Mouse (Mus musculus): Measurements from ENCODE around the gene Vav2. TPM values are rescaled to one million over a fixed set of nuclear protein-coding genes. Genes with fewer than 3 reads are reported as not detected.
A peak's percentile ranks its signal among the peaks of the same experiment; 100 is the strongest.

The Vav2 gene
- total RNA-seq, 2 experiments from 2014 or later, result 7.5 to 9.0 TPM

DNA sequence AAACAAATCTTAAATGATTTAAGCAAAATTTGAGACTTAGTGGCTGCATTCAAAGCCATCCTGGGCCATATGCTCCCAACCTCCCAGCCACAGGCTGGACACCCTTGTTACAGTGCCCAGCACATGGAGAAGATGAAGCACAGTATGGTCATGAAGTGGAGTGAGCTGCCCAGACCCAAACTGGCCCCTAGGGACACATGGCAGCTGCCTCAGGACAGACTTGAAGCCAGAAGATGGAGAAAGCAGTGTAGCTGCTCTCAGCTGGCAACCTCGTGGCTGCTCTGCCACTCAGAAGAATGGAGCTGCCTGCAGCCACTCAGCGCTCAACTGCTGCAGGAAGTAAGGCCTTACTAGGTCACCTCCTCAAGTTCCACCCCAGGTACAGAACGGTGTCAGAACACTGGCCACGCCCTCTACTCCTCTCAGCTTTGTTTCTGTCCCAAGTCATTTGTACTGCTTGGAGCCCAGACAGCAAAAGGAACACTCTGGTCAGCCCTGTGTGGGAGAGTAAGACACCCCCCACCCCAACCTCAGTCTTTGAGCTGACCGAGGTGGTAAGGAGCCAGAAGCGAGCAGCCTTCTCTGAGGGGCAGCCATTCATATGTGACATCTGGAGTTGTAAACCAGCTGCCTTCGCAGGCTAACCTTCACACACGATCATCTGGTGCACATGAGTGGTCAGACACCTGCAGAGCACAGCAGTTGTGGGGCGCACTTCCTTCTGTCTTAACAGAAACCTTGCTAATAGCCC is 130.0 kb downstream of the Vav2 start:
- no peak for ATAC-seq (replicated peaks; ENCODE audit: low FRiP score, low TSS enrichment, poor library complexity, severe bottlenecking)

DNA sequence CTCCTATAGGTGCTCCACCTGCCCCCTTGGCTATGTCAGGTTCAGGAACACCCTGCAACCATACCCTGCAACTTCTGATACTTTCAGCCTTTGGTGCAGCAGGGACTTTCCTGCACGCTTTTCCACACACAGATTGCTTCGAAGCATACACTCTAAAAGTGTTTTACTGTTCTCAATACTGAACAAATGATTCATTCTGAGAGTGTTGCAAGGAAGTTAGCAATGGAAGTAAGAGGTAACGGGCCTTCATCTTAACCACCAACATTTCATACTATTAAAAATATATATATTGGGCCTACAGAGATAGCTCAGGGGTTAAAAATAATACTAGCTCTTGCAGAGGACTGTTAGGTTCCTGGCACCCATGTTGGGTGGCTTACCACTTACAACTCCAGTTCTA is 132.1 kb downstream of the Vav2 start:
- no peak for ATAC-seq (replicated peaks; ENCODE audit: low FRiP score, low TSS enrichment, poor library complexity, severe bottlenecking)

DNA sequence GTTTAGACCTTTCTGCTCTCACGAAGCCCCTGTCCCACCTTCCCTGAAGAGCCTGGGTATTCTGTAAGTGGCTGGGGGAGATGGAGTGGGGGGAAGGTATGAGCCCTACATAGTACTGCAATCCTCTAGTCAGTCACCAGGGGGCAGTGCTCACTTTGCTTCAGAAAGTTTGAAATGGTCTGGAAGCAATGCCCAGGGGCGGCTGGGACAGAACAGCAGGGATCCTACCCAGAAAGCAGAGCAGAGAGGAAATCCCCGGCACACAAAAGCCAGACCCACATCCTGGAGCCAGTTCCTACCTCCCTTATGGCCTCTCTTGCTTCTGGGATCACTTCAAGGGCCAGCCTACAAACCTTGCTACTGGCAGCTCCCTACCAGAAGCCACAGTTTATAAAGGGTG is 137.8 kb downstream of the Vav2 start:
- ATAC-seq (replicated peaks; ENCODE audit: low FRiP score, low TSS enrichment, poor library complexity, severe bottlenecking), result peak; percentile 53

DNA sequence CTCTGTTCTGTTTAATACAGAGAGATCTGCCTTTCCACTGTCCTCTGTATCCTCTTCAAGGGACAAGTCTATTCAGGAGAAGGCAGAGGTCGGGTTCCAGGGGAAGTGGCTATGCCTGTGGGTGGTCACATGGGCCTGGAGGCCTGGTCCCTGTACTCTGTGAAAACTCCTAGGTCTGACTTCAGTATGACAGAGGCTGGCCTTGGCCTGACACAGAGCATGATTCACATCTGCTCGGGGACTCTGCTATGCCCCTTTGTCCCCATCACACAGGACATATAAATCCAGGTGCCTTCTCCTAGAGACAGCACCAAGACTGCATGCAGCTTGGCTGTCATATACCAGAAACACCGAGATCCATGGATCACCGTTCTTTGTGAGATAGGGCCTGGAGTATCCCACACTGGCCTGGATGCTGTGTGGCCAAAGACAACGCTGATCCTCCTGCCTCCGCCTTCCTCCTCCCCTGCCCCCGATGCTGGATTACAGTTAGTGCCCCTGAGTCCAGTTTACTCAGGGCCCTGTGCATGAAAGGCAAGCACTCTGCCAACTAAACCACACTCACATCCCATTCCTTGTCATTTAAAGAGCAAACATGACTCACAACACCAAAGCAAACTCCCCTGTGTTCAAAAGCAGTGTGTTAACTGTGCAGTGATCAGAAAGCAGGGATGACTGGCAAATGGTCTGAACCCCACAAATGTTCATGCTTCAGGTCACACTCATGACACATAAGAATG is 139.7 kb downstream of the Vav2 start:
- no peak for ATAC-seq (replicated peaks; ENCODE audit: low FRiP score, low TSS enrichment, poor library complexity, severe bottlenecking)

DNA sequence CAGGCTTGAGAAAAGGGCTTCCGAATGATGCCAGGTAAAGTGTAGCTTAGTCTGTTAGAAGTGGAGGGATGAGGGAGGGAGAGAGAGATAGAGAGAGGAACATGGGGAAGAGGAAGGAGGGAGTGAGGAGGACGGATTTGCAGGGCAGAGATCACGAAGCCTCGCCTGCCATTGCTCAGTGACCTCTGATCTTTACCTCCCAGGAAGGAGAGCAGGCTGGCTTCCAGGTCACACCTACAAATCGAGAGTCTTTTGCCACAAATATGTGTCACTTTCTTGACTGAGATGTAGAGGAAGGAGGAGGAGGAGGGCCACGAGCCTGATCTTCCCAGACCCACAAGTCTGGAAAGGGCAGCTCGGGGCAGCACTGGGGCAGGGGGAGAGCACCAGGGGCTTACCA is 142.4 kb downstream of the Vav2 start:
- ATAC-seq (replicated peaks; ENCODE audit: low FRiP score, low TSS enrichment, poor library complexity, severe bottlenecking), result no peak

DNA sequence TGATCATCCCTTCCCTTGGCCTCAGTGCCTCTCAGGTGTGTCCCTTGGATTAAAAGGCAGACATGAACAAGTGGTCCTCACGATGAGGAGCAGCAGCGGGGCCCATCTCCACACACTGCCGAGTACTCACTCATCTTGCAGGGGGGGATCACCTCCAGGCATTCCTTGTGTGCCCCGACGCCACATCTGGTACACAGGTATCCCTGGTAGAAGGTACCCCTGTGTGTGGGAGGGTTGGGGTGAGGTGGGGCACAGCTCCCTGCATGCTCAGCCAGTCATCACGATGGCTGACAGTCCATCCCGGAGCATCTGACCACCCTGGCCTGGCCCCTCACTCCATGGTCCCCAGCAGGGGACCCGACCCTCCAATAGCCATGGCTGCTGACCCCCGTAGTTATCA is 145.1 kb downstream of the Vav2 start:
- no peak for ATAC-seq (replicated peaks; ENCODE audit: low FRiP score, low TSS enrichment, poor library complexity, severe bottlenecking)

DNA sequence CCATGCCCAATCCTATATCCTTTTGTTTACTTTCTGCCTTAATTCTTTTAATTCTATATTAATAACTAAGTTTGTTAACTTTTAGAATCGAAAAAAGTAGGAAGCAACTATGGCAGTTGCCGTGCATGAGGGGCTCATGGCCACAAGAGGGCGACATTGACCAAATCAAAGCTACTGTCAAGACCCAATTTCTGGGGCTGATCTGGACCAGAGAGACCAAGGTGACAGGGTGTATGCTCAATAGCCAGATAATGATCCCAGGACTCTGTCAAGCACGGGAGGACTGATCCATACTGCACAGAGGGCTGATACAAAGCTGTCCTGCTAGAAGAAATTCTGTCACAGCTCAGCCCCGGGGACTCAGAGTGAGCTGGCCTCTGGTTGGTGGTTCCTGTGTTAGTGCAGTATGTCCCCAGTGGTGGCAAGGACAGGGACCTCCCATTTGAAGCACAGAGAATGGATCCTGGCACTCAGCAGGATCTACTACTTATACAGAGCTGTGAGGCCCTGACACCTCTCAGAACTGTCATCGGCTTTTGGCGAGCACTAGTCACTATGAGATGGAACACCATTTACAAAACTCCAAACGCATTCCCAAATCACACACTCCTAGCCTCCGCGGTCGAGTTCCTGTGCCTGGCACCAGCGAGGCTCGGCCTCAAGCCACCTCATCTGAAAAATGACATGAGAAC is 145.8 kb downstream of the Vav2 start:
- ATAC-seq (replicated peaks; ENCODE audit: low FRiP score, low TSS enrichment, poor library complexity, severe bottlenecking), result peak; percentile 65; the same call in 1 of the 2 replicates

DNA sequence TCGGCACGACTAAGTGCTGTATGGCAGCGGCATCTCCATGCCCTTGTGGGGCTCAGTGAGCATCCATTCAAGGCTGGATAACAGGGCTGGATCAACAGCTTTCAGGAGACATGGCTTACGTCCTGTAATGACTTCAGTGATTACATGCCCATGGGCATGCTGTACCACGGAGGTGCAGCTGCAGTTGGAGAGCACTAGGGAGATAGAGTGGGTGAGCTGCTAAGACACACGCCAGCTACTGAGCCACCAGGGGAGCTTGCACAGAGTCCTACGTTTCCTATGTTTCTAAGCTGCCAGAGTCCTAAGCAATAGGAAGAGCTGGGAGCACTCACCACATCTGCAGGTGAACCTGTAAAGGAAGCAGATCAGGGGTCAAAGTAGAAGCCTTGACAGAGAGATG is 148.0 kb downstream of the Vav2 start:
- ATAC-seq (replicated peaks; ENCODE audit: low FRiP score, low TSS enrichment, poor library complexity, severe bottlenecking), result no peak

DNA sequence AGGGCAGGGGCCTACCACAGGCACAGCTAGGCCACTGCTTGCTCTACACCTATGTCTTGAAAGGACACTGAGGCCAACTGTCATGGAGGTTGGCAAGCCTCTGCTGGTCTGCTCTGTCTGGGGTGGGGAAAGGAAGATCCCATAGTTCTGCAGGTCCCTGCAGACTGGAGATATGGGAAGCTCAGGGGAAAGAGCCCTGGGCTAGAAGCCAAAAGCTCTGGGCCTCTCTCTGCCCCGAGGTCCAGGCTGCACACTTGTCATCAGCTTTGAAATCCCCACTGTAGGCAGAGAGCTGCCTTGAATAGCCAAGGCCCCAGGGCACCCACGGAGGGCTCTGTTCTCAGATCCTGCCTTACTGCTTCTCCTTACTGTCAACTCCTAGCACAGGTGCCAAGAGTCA is 158.5 kb downstream of the Vav2 start:
- no peak for ATAC-seq (replicated peaks; ENCODE audit: low FRiP score, low TSS enrichment, poor library complexity, severe bottlenecking)

DNA sequence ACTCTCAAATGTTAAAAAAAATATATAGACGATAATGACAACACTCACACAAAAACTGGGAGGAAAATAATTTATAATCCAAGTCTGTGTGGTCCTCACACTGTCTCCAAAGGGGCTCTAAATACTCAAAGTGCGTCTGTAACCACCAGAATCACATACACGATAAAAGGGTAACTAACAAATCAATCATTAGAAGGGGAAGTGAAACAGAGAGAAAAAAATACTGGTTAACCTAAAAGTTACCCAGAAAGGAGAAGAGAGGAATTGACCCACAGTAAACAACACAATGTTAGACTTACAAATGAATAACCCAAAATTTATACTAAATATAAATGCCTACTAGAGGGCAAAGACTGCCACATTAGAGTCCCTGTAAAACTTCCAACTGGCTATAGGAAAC is 161.0 kb downstream of the Vav2 start:
- no peak for ATAC-seq (replicated peaks; ENCODE audit: low FRiP score, low TSS enrichment, poor library complexity, severe bottlenecking)

DNA sequence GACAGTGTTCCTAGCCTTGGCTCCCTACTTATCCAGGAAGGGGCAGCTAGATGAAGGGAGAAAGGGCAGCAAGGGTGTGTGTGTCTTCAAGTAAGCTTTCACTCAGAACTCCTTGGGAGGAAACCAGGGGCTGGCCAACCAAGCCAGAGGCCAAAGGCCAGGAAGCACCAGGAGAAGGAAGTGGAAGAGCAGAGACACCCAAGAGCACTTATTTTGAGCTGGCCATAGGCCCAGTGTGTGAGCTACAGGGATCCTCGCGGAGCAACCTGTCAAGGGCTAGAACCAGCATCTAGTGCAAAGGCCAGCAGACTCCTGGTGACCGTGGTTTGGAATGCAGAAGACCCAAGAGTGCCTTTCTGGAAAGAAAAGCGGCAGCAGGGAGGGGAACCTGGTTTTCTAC is 163.8 kb downstream of the Vav2 start:
- no peak for ATAC-seq (replicated peaks; ENCODE audit: low FRiP score, low TSS enrichment, poor library complexity, severe bottlenecking)

DNA sequence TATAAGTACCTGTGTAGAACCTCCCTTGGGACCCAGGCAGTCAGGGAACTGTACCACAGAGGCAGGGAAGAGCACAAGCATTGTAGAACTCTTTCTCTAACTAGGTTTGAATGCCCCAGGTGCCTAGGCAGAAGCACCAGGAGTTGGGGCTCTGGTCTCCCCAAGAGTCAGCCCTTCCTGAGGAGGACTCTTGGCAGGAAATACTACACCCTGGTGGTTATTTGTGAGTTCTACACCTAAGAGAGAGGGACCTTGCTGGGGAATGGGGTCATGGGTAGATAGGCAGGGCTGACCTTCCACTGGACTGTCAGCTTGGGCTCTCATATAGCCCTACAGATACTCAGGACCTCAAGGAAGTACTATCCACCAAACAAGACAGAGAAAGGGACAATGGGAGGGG is 175.4 kb downstream of the Vav2 start:
- no peak for ATAC-seq (replicated peaks; ENCODE audit: low FRiP score, low TSS enrichment, poor library complexity, severe bottlenecking)

DNA sequence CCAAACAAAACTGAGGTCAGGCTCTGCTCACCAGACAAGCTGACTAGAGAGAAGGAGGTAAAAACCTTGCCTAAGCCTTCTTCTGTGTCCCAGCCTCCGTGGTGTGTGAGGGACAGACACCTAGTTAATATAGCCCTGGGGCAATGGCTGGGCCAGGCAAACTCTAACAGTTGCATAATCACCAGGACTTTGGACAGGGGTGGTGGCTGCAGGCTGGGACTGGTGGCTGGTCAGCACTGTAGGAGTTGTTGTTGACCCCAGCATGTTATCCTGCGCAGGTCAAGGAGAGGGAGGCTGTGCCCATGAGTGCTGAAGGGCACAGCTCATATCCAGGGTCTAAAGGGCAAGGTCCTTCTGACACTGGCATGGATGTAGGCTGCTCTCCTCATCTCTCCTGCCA is 178.6 kb downstream of the Vav2 start, which contains the start of gene Sardh:
Gene Sardh (minus strand): TSS at position 127 of the 400 bp plus-strand sequence.
- ATAC-seq (replicated peaks; ENCODE audit: low FRiP score, low TSS enrichment, poor library complexity, severe bottlenecking), result no peak

DNA sequence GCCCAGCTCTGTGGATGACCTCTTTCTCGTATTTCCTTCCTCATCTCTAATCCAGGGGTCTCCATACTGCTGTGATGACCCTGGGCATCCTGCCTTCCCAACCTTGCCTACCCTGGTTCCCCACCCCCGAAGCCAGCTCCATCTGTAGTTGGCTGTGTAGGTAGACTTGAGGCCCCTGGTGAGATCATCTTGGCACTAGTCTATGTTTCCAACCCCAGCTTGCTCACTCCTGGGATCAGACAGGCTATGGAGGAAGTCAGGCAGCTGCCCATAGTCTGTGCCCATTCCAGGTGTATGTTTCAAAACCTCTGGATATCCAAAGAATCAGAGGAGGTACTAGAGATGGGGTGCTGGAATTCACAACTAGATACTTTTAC is 179.4 kb downstream of the Vav2 start:
- no peak for ATAC-seq (replicated peaks; ENCODE audit: low FRiP score, low TSS enrichment, poor library complexity, severe bottlenecking)

DNA sequence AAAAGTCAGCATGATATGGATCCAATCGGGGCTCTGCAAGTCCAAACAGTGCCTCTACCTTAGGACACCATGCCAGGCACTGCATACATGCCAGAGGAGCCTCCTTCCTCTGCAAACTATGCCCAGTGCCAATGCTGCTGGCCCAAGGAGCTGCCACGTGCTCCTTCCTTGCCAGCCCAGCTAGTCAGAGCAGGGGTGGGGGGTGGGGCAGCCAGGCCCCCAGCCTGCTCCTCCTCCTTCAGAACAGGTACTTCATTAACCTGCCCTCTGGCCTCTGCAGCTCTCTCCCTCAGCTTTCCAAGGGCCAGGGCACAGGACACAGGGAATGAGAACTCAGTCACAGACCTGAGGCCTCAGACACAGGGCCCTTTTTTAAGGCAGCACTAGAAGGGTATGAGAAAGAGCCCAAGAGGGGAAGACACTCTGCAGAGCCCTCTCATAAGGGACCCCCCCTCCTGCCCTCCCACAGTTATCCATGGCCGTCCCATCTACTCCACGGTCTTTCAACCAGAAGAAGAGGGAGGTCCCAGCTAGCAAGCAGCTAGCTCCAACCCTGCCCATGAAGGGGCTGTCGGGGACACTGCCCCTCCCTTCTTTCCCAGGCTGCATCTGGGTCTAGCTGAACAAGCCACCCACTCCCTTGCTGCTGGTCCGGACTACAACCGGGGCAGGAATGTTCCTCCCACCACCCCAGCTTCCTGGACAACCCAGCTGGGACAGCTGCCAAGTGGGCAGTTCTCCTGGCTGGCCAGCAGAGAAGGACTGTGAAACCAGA is 179.9 kb downstream of the Vav2 start:
- ATAC-seq (replicated peaks; ENCODE audit: low FRiP score, low TSS enrichment, poor library complexity, severe bottlenecking), result no peak

DNA sequence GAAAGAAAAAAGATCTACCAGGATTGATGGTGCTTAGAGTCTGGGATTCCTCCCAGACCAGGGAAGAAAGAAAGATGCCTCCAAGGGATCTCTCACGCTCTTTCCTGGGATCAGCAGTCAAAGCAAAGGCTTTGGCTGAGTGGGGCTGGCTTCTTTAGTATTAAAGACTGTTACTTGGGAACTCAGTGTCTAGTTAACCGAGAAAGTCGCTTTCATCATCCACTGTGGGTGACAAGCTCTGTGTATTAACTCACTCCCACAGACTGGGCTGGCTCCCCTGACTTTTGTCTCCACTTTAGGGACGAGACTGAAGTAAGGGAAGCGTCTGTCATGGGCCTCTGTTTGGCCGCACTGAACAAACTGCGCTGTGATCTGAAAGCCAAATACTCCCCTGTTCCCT is 180.9 kb downstream of the Vav2 start:
- ATAC-seq (replicated peaks; ENCODE audit: low FRiP score, low TSS enrichment, poor library complexity, severe bottlenecking), result no peak

DNA sequence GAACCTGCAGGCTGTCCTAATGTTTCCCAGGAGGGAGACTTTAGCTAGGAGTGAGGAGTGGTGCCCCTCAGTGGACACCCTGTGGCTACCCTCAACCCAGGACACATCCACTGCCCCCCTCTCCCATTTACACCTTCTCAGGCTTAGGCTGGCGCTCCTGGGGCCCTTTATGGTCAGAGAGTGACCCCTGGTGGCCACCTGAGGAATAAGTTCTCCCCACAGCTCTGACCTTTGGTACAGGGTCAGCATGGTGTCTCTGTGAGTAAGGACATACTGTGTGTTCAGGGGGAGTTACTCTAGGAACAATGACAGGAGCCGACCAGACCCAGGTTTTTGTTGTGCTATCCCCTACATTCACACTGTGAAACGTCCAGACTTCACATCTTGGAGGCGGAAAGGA is 189.5 kb downstream of the Vav2 start:
- 0 out of 2 replicates have a peak, but pooled peaks have one; percentile 35 for ATAC-seq (replicated peaks; ENCODE audit: low FRiP score, low TSS enrichment, poor library complexity, severe bottlenecking)

DNA sequence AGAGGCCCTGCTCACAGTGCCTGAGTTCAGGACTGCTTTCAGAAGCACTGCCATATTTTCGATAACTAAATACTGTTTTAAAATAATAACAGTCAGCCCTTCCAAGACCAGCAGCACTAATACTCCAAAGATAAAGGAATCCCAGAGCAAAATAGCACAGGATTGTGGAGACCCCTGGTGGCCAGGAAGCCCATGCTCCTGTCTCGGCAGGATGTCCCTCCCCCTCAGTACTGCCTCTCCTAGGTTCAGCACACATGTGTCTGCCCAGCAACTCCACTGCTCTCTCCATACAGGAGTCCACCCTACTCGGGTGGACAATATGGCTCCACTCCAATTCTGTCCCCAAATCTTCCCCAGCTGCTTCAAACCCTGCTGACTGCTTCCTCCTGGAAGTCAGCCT is 191.1 kb downstream of the Vav2 start:
- ATAC-seq (replicated peaks; ENCODE audit: low FRiP score, low TSS enrichment, poor library complexity, severe bottlenecking), result no peak

DNA sequence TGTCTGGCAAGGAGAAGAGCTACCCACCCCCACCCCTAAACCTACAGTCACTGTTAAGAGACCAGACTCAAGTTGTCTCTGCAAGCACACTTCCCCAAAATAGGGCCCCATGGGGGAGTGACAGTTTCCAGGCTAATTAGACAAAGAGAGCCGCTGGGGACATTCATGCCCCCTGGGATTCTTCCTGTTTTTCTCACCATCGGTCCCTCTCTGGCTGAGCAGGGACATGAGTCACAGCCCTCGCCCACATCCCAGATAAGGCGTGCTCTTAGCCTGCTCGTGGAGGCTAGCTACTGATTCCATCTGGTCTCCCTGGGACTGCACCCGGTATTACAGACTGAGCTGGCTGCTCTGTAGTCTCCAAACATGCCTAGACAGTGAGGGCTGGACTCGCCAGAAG is 194.5 kb downstream of the Vav2 start:
- ATAC-seq (replicated peaks; ENCODE audit: low FRiP score, low TSS enrichment, poor library complexity, severe bottlenecking), result no peak

Data from megakaryocyte-erythroid progenitor cell, adult 5-6 weeks (primary cell).